Mouse (Mus musculus): Measurements from ENCODE around the gene Snurf. TPM values are rescaled to one million over a fixed set of nuclear protein-coding genes. Genes with fewer than 3 reads are reported as not detected.

Snurf gene
- polyA plus RNA-seq (2014; fragmentation: Nextera tagmentation; extraction: Ambion mirVana) = 17.4 and 26.6 TPM in 2 replicates

- DNase-seq (peak; percentile 82), ATAC-seq (ENCODE audit: insufficient read depth) (peak; percentile 87)
- Histone ChIP-seq H3K4me3 (ENCODE audit: low read depth, low read length) (peak within 1 kb of the TSS; percentile 52), H3K4me1 (ENCODE audit: insufficient read depth) (no peaks in the 10 kb centered on the region), H3K4me2 (peak within 1 kb of the TSS; percentile 62), H3K27ac (ENCODE audit: low read depth) (peak within 1 kb of the TSS; percentile 63; the same call in 1 of the 2 replicates), H3K27me3 (ENCODE audit: insufficient read depth, low read length) (no peaks in the 10 kb centered on the region), H3K36me3 (ENCODE audit: insufficient read depth) (no peaks in the 10 kb centered on the region), H3K9me3 (ENCODE audit: low read depth, low read length) (peaks cover 23% of the 10 kb centered on the region; the same call in 1 of the 2 replicates), H3K9ac (peak within 1 kb of the TSS; percentile 57)
- no peak for TF ChIP-seq CTCF (IDR thresholded peaks at IDR 0.05; ENCODE audit: low read depth)
- WGBS = 51% methylated on average over 30 of the region's 30 CpGs
Observed at GRCm38 (mm10) chr7:60004606-60005330, at the start of gene Snurf, which contains the start of gene Gm38393. Gene Snurf, minus strand, starts transcription at chr7:60005049. Gene Gm38393, minus strand, starts transcription at chr7:60005064.

DNA sequence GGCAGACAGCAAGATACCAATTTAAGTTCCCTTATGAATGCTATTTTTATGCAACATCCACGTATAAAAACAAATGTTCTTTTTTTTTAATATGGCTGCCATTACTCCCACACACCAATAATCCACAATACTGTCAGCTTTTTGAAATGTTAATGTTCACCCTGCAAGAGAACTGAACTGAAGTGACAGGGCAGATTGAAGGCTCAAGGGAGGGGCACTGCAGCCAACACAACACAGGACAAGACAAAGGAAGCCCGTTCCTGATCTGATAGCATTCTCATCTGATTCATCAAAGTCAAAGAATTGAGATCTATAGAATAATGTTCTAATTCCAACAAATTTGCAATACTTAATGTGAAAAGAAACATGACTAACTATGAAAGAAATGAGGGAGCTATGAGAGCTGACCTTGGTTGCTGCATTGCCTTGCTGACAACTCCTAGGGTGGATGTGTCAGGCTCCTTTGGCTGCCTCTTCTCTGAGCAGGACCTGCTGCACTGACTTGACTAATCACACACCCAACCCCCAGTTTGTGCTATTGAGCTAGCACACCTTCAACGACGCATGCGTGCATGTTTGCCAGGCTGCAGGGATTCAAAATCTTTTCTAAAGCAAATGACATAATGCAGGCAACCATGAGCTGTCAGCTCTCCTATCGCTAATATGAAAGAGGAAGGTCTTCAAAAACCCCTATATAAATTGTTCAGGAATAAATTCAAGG is 42.8 kb upstream of the Snurf start:
- Histone ChIP-seq H3K9me3 (ENCODE audit: low read depth, low read length) (no peaks in the 10 kb centered on the region; the same call in 1 of the 2 replicates), H3K9ac (no peak overlapping the region), H3K36me3 (ENCODE audit: insufficient read depth) (no peaks in the 10 kb centered on the region), H3K4me1 (ENCODE audit: insufficient read depth) (no peaks in the 10 kb centered on the region), H3K4me3 (ENCODE audit: low read depth, low read length) (no peak overlapping the region), H3K27me3 (ENCODE audit: insufficient read depth, low read length) (no peaks in the 10 kb centered on the region), H3K4me2 (no peak overlapping the region), H3K27ac (ENCODE audit: low read depth) (no peak overlapping the region)
- TF ChIP-seq CTCF (IDR thresholded peaks at IDR 0.05; ENCODE audit: low read depth) = no peak
- 71% methylated on average over 6 of the region's 6 CpGs for WGBS
- ATAC-seq (ENCODE audit: insufficient read depth) = no peak
- DNase-seq = no peak

DNA sequence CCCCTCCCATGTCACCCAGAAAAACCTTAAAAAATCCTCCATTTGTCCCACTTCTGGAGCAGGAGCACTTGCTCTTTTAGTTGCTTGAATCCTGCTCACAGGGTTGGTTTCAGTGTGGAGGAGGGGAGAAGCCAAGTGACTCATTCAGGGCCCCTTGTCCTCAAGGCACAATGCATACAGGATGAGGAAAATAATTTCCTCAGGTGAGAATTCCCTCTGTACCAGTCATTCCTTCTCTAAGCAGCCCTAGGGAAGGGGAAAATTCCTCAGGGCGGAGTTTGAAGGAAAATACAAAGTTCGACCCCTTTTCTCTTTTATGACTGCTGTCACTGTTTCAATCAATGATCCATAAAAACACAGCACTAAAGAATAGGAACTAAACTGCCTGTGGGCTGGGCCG is 8.3 kb upstream of the Snurf start:
- H3K9me3 ChIP-seq (ENCODE audit: low read depth, low read length) = no peaks in the 10 kb centered on the region
- 83% methylated on average over 3 of the region's 3 CpGs for WGBS

GRCm38 (mm10) chr7:60007727-60008360 is 3.0 kb upstream of the Snurf start:
- no peak overlapping the region for H3K4me3 ChIP-seq (ENCODE audit: low read depth, low read length)
- H3K27ac ChIP-seq (ENCODE audit: low read depth) = no peak overlapping the region
- no peaks in the 10 kb centered on the region for H3K4me1 ChIP-seq (ENCODE audit: insufficient read depth)
- DNase-seq (peak; percentile 32), ATAC-seq (ENCODE audit: insufficient read depth) (no peak)
- H3K4me2 ChIP-seq = no peak overlapping the region
- peaks cover 21% of the 10 kb centered on the region; the same call in 1 of the 2 replicates for H3K9me3 ChIP-seq (ENCODE audit: low read depth, low read length)
- no peak overlapping the region for H3K9ac ChIP-seq
- no peaks in the 10 kb centered on the region for H3K27me3 ChIP-seq (ENCODE audit: insufficient read depth, low read length)
- no peaks in the 10 kb centered on the region for H3K36me3 ChIP-seq (ENCODE audit: insufficient read depth)
- TF ChIP-seq CTCF (IDR thresholded peaks at IDR 0.05; ENCODE audit: low read depth) = 0 out of 2 replicates have a peak, but pooled peaks have one; percentile 5
- WGBS = 45% methylated on average over 3 of the region's 3 CpGs

More for the DNA sequence above, 8.3 kb upstream of the Snurf start:
- no peak for TF ChIP-seq CTCF (IDR thresholded peaks at IDR 0.05; ENCODE audit: low read depth)
- Histone ChIP-seq H3K27me3 (ENCODE audit: insufficient read depth, low read length) (no peaks in the 10 kb centered on the region), H3K9ac (no peak overlapping the region), H3K4me2 (no peak overlapping the region), H3K4me1 (ENCODE audit: insufficient read depth) (no peaks in the 10 kb centered on the region), H3K36me3 (ENCODE audit: insufficient read depth) (no peaks in the 10 kb centered on the region), H3K27ac (ENCODE audit: low read depth) (no peak overlapping the region), H3K4me3 (ENCODE audit: low read depth, low read length) (no peak overlapping the region)
- ATAC-seq (ENCODE audit: insufficient read depth) (no peak), DNase-seq (no peak)

DNA sequence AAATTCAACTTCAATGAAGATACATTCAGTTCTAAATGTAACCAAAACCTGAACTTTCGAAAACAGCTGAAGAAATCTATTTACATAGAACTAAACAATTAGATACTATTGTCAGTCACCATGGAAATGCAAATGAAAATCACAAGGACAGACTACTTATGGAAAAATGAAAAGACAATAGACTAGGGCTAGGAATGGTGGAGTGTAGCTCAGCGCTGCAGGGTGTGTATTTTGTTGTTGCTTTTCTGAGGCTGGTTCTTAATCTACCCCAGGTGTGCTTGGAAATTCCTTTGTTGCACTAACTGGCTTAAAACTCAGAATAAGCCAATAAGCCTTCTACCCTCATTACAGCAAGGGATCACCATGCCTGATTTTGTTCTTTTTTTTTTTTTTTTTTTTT is 1.4 kb upstream of the Snurf start:
- H3K4me1 ChIP-seq (ENCODE audit: insufficient read depth) = no peaks in the 10 kb centered on the region
- no peak overlapping the region for H3K9ac ChIP-seq
- H3K4me3 ChIP-seq (ENCODE audit: low read depth, low read length) = no peak overlapping the region
- no peak for ATAC-seq (ENCODE audit: insufficient read depth)
- DNase-seq = no peak
- H3K9me3 ChIP-seq (ENCODE audit: low read depth, low read length) = peaks cover 23% of the 10 kb centered on the region; the same call in 1 of the 2 replicates
- 52% methylated on average over 2 of the region's 2 CpGs for WGBS
- no peak for TF ChIP-seq CTCF (IDR thresholded peaks at IDR 0.05; ENCODE audit: low read depth)
- no peak overlapping the region for H3K27ac ChIP-seq (ENCODE audit: low read depth)
- H3K27me3 ChIP-seq (ENCODE audit: insufficient read depth, low read length) = no peaks in the 10 kb centered on the region
- H3K36me3 ChIP-seq (ENCODE audit: insufficient read depth) = no peaks in the 10 kb centered on the region
- no peak overlapping the region for H3K4me2 ChIP-seq

DNA sequence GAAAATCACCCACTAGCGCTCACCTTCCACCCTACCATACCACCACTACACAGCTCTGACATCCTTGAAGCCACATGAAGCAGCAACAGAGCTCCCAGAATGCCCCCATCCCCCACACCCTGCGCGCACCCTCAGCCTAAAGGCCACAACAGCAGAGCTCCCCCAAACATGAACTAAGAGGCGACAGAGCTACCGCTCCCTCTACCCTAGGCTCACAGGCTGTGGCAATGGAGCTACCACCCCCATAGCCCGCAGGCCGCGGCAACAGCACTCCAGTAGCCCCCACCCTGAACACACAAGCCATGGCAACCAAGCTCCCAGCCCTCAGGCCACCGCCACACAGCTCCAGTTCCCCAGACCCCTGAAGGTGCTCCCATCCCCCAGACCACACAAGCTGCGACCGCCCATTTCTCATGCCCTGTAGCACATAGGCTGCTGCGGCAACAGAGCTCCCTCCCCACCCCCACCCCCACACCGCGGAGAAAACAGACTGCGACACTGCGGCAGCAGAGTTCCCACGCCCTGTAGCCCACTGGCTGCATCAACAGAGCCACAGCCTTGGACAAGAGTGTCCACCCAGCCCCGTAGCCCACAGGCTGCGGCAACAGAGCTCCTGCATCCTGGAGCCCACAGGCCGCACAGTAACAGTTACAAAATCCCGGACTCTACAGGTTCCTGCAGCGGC is 786 bp downstream of the Snurf start:
- DNase-seq (peak; percentile 57), ATAC-seq (ENCODE audit: insufficient read depth) (peak; percentile 92)
- Histone ChIP-seq H3K9ac (peak overlapping the region; percentile 57), H3K27me3 (ENCODE audit: insufficient read depth, low read length) (no peaks in the 10 kb centered on the region), H3K36me3 (ENCODE audit: insufficient read depth) (no peaks in the 10 kb centered on the region), H3K4me2 (peak overlapping the region; percentile 62), H3K9me3 (ENCODE audit: low read depth, low read length) (peaks cover 23% of the 10 kb centered on the region; the same call in 1 of the 2 replicates), H3K27ac (ENCODE audit: low read depth) (peak overlapping the region; percentile 63; the same call in 1 of the 2 replicates), H3K4me3 (ENCODE audit: low read depth, low read length) (peak overlapping the region; percentile 52), H3K4me1 (ENCODE audit: insufficient read depth) (no peaks in the 10 kb centered on the region)
- 47% methylated on average over 22 of the region's 22 CpGs for WGBS
- no peak for TF ChIP-seq CTCF (IDR thresholded peaks at IDR 0.05; ENCODE audit: low read depth)

All from lung, embryonic 14.5 days (tissue).